Mouse (Mus musculus): ENCODE data around the gene Plxnb1. TPM values are rescaled to one million over a fixed set of nuclear protein-coding genes. Genes with fewer than 3 reads are reported as not detected.

Gene Plxnb1
- total RNA-seq, 1 experiment from 2014 or later = 0.14 TPM

- ATAC-seq (replicated peaks; ENCODE audit: low read depth, poor library complexity, severe bottlenecking) = no peak
Observed at GRCm38 (mm10) chr9:109098969-109099368, 3.8 kb downstream of the Plxnb1 start.

- peak; percentile 37; the same call in 1 of the 2 replicates for ATAC-seq (replicated peaks; ENCODE audit: low read depth, poor library complexity, severe bottlenecking)
Observed at GRCm38 (mm10) chr9:109100307-109100928, 5.2 kb downstream of the Plxnb1 start.

- no peak for ATAC-seq (replicated peaks; ENCODE audit: low read depth, poor library complexity, severe bottlenecking)
Observed at GRCm38 (mm10) chr9:109101933-109102445, 6.8 kb downstream of the Plxnb1 start.

- no peak for ATAC-seq (replicated peaks; ENCODE audit: low read depth, poor library complexity, severe bottlenecking)
Observed at GRCm38 (mm10) chr9:109102541-109102940, 7.4 kb downstream of the Plxnb1 start.

GRCm38 (mm10) chr9:109103250-109103649 lies 8.1 kb downstream of the Plxnb1 start:
- ATAC-seq (replicated peaks; ENCODE audit: low read depth, poor library complexity, severe bottlenecking) = no peak

- no peak for ATAC-seq (replicated peaks; ENCODE audit: low read depth, poor library complexity, severe bottlenecking)
Observed at GRCm38 (mm10) chr9:109104083-109104482, 8.9 kb downstream of the Plxnb1 start.

GRCm38 (mm10) chr9:109105011-109105410 lies 9.8 kb downstream of the Plxnb1 start:
- ATAC-seq (replicated peaks; ENCODE audit: low read depth, poor library complexity, severe bottlenecking) = no peak

- ATAC-seq (replicated peaks; ENCODE audit: low read depth, poor library complexity, severe bottlenecking) = no peak
Observed at GRCm38 (mm10) chr9:109105648-109106047, 10.5 kb downstream of the Plxnb1 start.

- no peak for ATAC-seq (replicated peaks; ENCODE audit: low read depth, poor library complexity, severe bottlenecking)
Observed at GRCm38 (mm10) chr9:109107341-109107740, 12.2 kb downstream of the Plxnb1 start.

GRCm38 (mm10) chr9:109110240-109110639 lies 15.1 kb downstream of the Plxnb1 start:
- ATAC-seq (replicated peaks; ENCODE audit: low read depth, poor library complexity, severe bottlenecking) = no peak

- ATAC-seq (replicated peaks; ENCODE audit: low read depth, poor library complexity, severe bottlenecking) = no peak
Observed at GRCm38 (mm10) chr9:109111101-109111500, 15.9 kb downstream of the Plxnb1 start.

- no peak for ATAC-seq (replicated peaks; ENCODE audit: low read depth, poor library complexity, severe bottlenecking)
Observed at GRCm38 (mm10) chr9:109111591-109111990, 16.4 kb downstream of the Plxnb1 start.

GRCm38 (mm10) chr9:109113331-109113730 lies 18.1 kb downstream of the Plxnb1 start:
- ATAC-seq (replicated peaks; ENCODE audit: low read depth, poor library complexity, severe bottlenecking) = no peak

- ATAC-seq (replicated peaks; ENCODE audit: low read depth, poor library complexity, severe bottlenecking) = no peak
Observed at GRCm38 (mm10) chr9:109114276-109114675, 19.1 kb downstream of the Plxnb1 start.

- ATAC-seq (replicated peaks; ENCODE audit: low read depth, poor library complexity, severe bottlenecking) = no peak
Observed at GRCm38 (mm10) chr9:109114871-109115270, 19.7 kb downstream of the Plxnb1 start.

- no peak for ATAC-seq (replicated peaks; ENCODE audit: low read depth, poor library complexity, severe bottlenecking)
Observed at GRCm38 (mm10) chr9:109116205-109116604, 21.0 kb downstream of the Plxnb1 start.

- no peak for ATAC-seq (replicated peaks; ENCODE audit: low read depth, poor library complexity, severe bottlenecking)
Observed at GRCm38 (mm10) chr9:109118106-109118505, 22.9 kb downstream of the Plxnb1 start.

GRCm38 (mm10) chr9:109119571-109119970 lies 24.4 kb downstream of the Plxnb1 start:
- ATAC-seq (replicated peaks; ENCODE audit: low read depth, poor library complexity, severe bottlenecking) = no peak

GRCm38 (mm10) chr9:109120956-109121355 lies 25.8 kb downstream of the Plxnb1 start:
- no peak for ATAC-seq (replicated peaks; ENCODE audit: low read depth, poor library complexity, severe bottlenecking)

GRCm38 (mm10) chr9:109122553-109123085 lies 27.4 kb downstream of the Plxnb1 start:
- peak; percentile 72 for ATAC-seq (replicated peaks; ENCODE audit: low read depth, poor library complexity, severe bottlenecking)

- no peak for ATAC-seq (replicated peaks; ENCODE audit: low read depth, poor library complexity, severe bottlenecking)
Observed at GRCm38 (mm10) chr9:109123266-109123665, 28.1 kb downstream of the Plxnb1 start.

GRCm38 (mm10) chr9:109124164-109124563 lies 29.0 kb downstream of the Plxnb1 start:
- peak; percentile 38; the same call in 1 of the 2 replicates for ATAC-seq (replicated peaks; ENCODE audit: low read depth, poor library complexity, severe bottlenecking)
